Mouse (Mus musculus) ovary, postnatal 10 days (tissue): ENCODE data around the gene Smc1b.

Experiments used
- DNase-seq: peaks from one replicate; pipeline ENCODE4 v3.0.0; 2022; ENCODE audit warnings: low spot score

The Smc1b gene

GRCm38 (mm10) chr15:85022211-85022610 lies 109.6 kb downstream of the Smc1b start:
- no peak for DNase-seq

GRCm38 (mm10) chr15:85016951-85017664 lies 114.7 kb downstream of the Smc1b start, which contains the start of gene Upk3a:
Upk3a (plus strand) TSS chr15:85017141.
- DNase-seq = no peak

- no peak for DNase-seq
Measured at GRCm38 (mm10) chr15:85015771-85016170, 116.0 kb downstream of the Smc1b start.
